Mouse (Mus musculus) kidney, adult 18-20 months (tissue): ENCODE results near the gene Scaf11.

Experiments used
- DNase-seq: peaks from one replicate; pipeline ENCODE4 v3.0.0; 2021

Gene Scaf11

GRCm38 (mm10) chr15:96395071-96395470 lies 65.6 kb downstream of the Scaf11 start:
- DNase-seq = no peak

DNA sequence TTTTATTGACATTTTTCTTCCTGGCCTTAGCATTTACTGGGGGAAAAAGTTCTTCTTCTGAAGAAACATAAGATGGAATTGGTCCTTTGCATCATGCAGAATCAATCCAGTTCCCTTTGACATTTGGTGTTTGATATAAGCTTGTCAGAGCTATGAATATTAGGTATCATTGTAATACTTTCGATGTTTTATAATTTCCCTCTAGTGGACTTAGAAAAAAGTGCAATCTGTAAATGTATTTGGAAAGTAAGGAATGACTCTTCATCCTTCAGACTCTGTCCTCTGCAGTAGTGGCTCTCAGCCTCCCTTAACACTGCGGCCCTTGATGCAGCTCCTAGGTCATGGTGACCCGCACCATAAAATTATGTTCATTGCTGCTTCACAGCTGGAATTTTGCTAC lies 67.8 kb downstream of the Scaf11 start:
- no peak for DNase-seq

DNA sequence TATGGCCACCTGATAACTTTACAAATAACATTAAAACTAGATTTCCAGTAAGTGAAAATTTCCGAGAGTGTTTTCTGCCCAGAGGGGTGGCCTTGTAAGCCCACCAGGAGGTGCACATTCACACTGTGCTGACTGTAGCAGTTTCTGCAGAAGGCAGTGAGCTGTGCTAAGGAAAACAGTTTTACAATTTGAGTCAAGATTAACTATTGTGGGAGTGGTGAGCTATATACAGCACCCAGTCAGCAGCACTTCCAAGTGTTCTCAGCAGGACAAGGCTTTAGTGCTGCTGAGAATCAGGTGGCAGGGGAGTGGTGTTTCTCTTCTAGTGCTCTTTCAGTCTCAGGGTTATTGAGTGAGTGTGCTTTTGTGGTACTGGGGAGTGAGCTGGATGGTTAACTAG lies 72.1 kb downstream of the Scaf11 start:
- DNase-seq = no peak

DNA sequence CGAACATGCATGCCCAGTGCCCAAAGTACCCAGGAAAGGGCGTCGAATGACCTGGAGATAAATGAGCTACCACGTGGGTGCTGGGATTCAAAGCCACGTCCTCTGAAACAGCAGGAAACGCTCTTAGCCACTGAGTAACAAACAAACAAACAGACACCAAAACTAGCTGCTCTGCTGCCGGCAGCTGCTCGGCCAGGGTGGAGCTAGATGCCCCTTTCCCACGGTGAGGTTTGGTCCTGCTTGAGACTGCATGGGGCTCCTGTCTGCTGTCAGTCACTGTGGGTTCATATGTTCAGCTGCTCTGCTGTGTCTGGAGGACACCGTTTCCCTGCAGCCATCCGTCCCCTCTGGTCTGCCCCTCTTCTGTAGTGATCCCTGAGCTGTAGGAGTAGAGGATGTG lies 78.4 kb downstream of the Scaf11 start:
- no peak for DNase-seq

DNA sequence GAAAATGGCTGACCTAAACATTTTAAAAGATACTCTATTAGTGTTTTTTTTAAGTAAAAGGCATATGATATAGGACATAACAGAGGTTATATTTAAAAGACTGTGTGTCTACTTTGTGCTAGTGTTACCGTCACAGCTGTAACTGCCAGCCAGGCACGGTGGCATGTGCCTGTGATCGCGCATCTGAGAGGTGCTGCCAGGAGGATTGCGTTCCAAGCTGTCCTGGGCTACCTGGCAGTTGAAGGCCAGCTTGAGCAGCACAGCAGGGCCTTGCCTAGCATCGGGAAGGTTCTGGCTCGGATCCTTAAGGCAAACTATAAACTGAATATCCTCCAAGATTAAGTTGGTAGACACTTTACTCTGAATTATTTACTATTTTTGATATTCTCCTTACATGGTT lies 82.9 kb downstream of the Scaf11 start:
- no peak for DNase-seq

DNA sequence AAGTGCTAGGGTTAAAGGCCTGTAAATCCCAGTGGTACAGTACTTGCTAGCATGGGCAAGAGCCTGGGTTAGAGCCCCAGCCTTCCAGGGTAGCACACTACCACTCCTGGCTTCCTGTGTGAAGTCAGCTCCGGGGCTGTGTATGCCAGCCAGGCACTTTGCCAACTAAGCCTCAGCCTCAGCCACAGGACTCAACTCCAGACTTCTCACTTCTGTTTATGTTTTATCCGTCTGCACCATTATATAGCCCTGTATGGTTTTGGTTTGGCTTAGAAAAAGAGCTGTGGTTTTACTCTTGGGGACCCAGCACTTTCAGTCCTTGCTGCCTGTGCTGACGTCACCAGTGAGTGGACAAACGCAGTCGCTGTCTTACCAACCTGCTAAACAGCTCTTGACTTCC lies 83.4 kb downstream of the Scaf11 start:
- no peak for DNase-seq

- DNase-seq = no peak
Measured at GRCm38 (mm10) chr15:96376214-96376613, 84.4 kb downstream of the Scaf11 start.

- peak; percentile 18 for DNase-seq
Measured at GRCm38 (mm10) chr15:96373161-96373560, 87.5 kb downstream of the Scaf11 start.

GRCm38 (mm10) chr15:96372628-96373027 lies 88.0 kb downstream of the Scaf11 start:
- no peak for DNase-seq

DNA sequence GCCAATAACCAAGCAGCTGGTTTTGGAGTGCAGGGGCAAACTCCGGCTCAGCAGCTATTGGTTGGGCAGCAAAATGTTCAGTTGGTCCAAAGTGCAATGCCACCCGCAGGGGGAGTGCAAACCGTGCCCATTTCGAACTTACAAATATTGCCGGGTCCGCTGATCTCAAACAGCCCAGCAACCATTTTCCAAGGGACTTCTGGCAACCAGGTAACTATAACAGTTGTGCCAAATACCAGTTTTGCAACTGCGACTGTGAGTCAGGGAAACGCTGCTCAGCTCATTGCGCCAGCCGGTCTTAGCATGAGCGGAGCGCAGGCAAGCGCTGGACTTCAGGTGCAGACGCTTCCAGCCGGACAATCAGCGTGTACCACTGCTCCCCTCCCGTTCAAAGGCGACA lies 89.3 kb downstream of the Scaf11 start:
- peak; percentile 8 for DNase-seq

DNA sequence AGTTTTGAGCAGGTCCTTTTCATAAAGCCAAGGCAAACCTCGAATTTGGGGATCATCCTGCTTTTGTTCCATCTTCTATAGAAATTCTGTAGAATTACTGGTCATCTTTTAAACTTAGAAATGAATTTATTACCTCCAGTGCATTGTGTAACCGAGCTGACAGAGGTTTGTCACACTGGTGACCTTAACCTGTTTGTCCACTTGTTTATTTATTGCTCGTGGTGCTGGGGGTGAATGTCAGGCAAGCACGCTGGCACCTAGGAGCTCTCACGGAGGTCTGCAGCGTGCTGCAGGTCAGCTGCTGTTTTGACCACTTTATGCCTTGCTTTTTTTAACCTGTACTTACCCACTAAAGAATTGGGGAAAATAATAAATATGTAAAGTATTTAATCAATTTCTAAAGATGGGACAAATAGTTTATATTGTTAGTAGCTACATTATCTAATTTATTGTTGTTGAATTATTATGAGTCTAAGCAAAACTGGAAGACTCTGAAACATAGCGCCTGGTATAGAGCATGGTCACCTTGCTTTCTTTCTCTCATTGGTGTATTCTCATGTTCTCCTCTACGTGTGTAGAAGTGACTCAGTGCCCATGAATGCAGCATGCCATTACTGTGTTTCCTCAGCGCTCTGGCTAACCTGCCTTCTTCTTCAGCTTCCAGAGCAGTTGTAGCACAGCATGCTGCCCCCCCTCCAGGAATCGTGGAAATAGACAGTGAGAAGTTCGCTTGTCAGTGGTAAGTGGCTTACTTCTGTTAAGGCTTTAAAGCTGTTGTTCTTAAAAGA lies 94.3 kb downstream of the Scaf11 start:
- DNase-seq = no peak

- no peak for DNase-seq
Measured at GRCm38 (mm10) chr15:96365351-96365750, 95.3 kb downstream of the Scaf11 start.
